35 mouse cellular contexts compared by ENCODE assay signal in genomic region chr4:128265341-128265740, GRCm38 (mm10). TPM values are rescaled to one million over a fixed set of nuclear protein-coding genes. Genes with fewer than 3 reads are reported as not detected.
A peak's percentile ranks its signal among the peaks of the same experiment; 100 is the strongest.
DNase-seq lines count a peak whose midpoint lies in the region; ATAC-seq and TF ChIP-seq lines count a peak whose summit lies in the region.
"Had no signal": no experiment of that assay in that cellular context is flagged by ENCODE, and none has a peak within 500 bp of the region (broad histone marks: within the 10 kb centered on the region; RNA-seq: fewer than 3 reads in every experiment).

No protein-coding gene starts in this region.

- H3K36me3 ChIP-seq in lung, embryonic 14.5 days (ENCODE audit: insufficient read depth) = no peaks in the 10 kb centered on the region
- H3K36me3 ChIP-seq in megakaryocyte, embryonic 14.5 days (replicated peaks; ENCODE audit: low read length) = no peaks in the 10 kb centered on the region
- no peaks in the 10 kb centered on the region for H3K36me3 ChIP-seq in hindbrain, embryonic 14.5 days (replicated peaks; ENCODE audit: control insufficient read depth, insufficient read depth)
- H3K36me3 ChIP-seq: embryonic facial prominence, embryonic 10.5 days; embryonic facial prominence, embryonic 13.5 days; forebrain, embryonic 12.5 days; forebrain, embryonic 15.5 days; G1E; heart, embryonic 10.5 days; heart, embryonic 13.5 days; hindbrain, embryonic 12.5 days had no signal

- peaks cover 4% of the 10 kb centered on the region for H3K4me1 ChIP-seq in lung, embryonic 14.5 days (ENCODE audit: insufficient read depth)
- no peaks in the 10 kb centered on the region; the same call in 1 of the 2 replicates for H3K4me1 ChIP-seq in megakaryocyte, embryonic 14.5 days
- H3K4me1 ChIP-seq in hindbrain, embryonic 14.5 days (replicated peaks; ENCODE audit: control insufficient read depth, insufficient read depth, low read length) = no peaks in the 10 kb centered on the region; the same call in 1 of the 2 replicates
- H3K4me1 ChIP-seq: embryonic facial prominence, embryonic 10.5 days; forebrain, embryonic 12.5 days; forebrain, embryonic 15.5 days; heart, embryonic 10.5 days; heart, embryonic 13.5 days; hindbrain, embryonic 12.5 days had no signal

- H3K9me3 ChIP-seq in lung, embryonic 14.5 days (ENCODE audit: low read depth, low read length) = no peaks in the 10 kb centered on the region
- peaks cover 75% of the 10 kb centered on the region for H3K9me3 ChIP-seq in megakaryocyte, embryonic 14.5 days
- H3K9me3 ChIP-seq in hindbrain, embryonic 14.5 days (ENCODE audit: control insufficient read depth, low read length) = no peaks in the 10 kb centered on the region
- H3K9me3 ChIP-seq: embryonic facial prominence, embryonic 10.5 days; embryonic facial prominence, embryonic 13.5 days; forebrain, embryonic 12.5 days; forebrain, embryonic 15.5 days; hindbrain, embryonic 12.5 days had no signal

- TF ChIP-seq CTCF in lung, embryonic 14.5 days (IDR thresholded peaks at IDR 0.05; ENCODE audit: low read depth) = no peak

- H3K9ac ChIP-seq in lung, embryonic 14.5 days = no peak overlapping the region
- H3K9ac ChIP-seq in hindbrain, embryonic 14.5 days = no peak overlapping the region
- H3K9ac ChIP-seq: embryonic facial prominence, embryonic 13.5 days; forebrain, embryonic 12.5 days; forebrain, embryonic 15.5 days; heart, embryonic 13.5 days; hindbrain, embryonic 12.5 days had no signal

- 49% methylated on average over 3 of the region's 3 CpGs for WGBS in lung, embryonic 14.5 days
- 75% methylated on average over 3 of the region's 3 CpGs for WGBS in hindbrain, embryonic 14.5 days

- peak; percentile 27 to 35 for DNase-seq in cerebellum, postnatal 14 days
- DNase-seq in cerebellum, adult 9-10 months = no peak
- peak; percentile 44 for DNase-seq in lung, embryonic 14.5 days
- no peak for DNase-seq in lung, postnatal 25 days (ENCODE audit: low spot score)
- peak; percentile 5 for DNase-seq in lung, postnatal 36 days
- DNase-seq in hindbrain, embryonic 14.5 days (ENCODE audit: low spot score) = no peak
- DNase-seq: adrenal gland, postnatal 10 days; adrenal gland, postnatal 36 days; B cell, adult 2 months; cerebellum, adult 11 months; cerebellum, adult 2 months; cerebellum, postnatal 36 days; embryo, embryonic 11 days; gastrocnemius, postnatal 25 days had no signal

- no peak overlapping the region for H3K27ac ChIP-seq in lung, embryonic 14.5 days (ENCODE audit: low read depth)
- H3K27ac ChIP-seq in hindbrain, embryonic 14.5 days = no peak overlapping the region
- H3K27ac ChIP-seq: embryonic facial prominence, embryonic 10.5 days; embryonic facial prominence, embryonic 13.5 days; forebrain, embryonic 12.5 days; forebrain, embryonic 15.5 days; heart, embryonic 10.5 days; heart, embryonic 13.5 days; hindbrain, embryonic 12.5 days had no signal

- H3K27me3 ChIP-seq in lung, embryonic 14.5 days (ENCODE audit: insufficient read depth, low read length) = no peaks in the 10 kb centered on the region
- no peaks in the 10 kb centered on the region for H3K27me3 ChIP-seq in megakaryocyte, embryonic 14.5 days (replicated peaks)
- no peaks in the 10 kb centered on the region for H3K27me3 ChIP-seq in hindbrain, embryonic 14.5 days (ENCODE audit: control insufficient read depth, insufficient read depth, low read length)
- H3K27me3 ChIP-seq: CH12.LX; embryonic facial prominence, embryonic 13.5 days; forebrain, embryonic 12.5 days; forebrain, embryonic 15.5 days; heart, embryonic 13.5 days; hindbrain, embryonic 12.5 days; Patski had no signal

- no peak for ATAC-seq in lung, embryonic 14.5 days (ENCODE audit: insufficient read depth)
- ATAC-seq in megakaryocyte, adult 5-6 weeks (ENCODE audit: poor library complexity, severe bottlenecking) = no peak
- no peak for ATAC-seq in hindbrain, embryonic 14.5 days (ENCODE audit: low FRiP score)
- ATAC-seq: forebrain, embryonic 15.5 days; hindbrain, embryonic 16.5 days; Patski had no signal

- no peak overlapping the region for H3K4me2 ChIP-seq in lung, embryonic 14.5 days
- H3K4me2 ChIP-seq in hindbrain, embryonic 14.5 days (replicated peaks) = no peak overlapping the region
- H3K4me2 ChIP-seq: embryonic facial prominence, embryonic 13.5 days; forebrain, embryonic 12.5 days; forebrain, embryonic 15.5 days; heart, embryonic 13.5 days; hindbrain, embryonic 12.5 days had no signal

- H3K4me3 ChIP-seq in lung, embryonic 14.5 days (ENCODE audit: low read depth, low read length) = no peak overlapping the region
- peak overlapping the region; percentile 55 for H3K4me3 ChIP-seq in megakaryocyte, embryonic 14.5 days (replicated peaks)
- H3K4me3 ChIP-seq in hindbrain, embryonic 14.5 days (replicated peaks; ENCODE audit: low read length) = no peak overlapping the region
- H3K4me3 ChIP-seq: embryonic facial prominence, embryonic 10.5 days; embryonic facial prominence, embryonic 13.5 days; erythroblast, embryonic 14.5 days; forebrain, embryonic 12.5 days; forebrain, embryonic 15.5 days; heart, embryonic 10.5 days; heart, embryonic 13.5 days; hindbrain, embryonic 12.5 days had no signal

RNA-seq across cellular contexts. Expression of gene Hmgb4, which starts 4.6 kb away (rescaled TPM):
- polyA plus RNA-seq in lung, embryonic 14.5 days (2014; fragmentation: Nextera tagmentation; extraction: Ambion mirVana) = not detected in 2 replicates
- polyA plus RNA-seq in megakaryocyte, embryonic 14.5 days (2012; ENCODE audit: insufficient read depth, low replicate concordance) = not detected in 2 replicates
- not detected in 2 replicates for total RNA-seq in megakaryocyte, adult 5-6 weeks (2015)
- not detected in 2 replicates for total RNA-seq in megakaryocyte, adult 5-6 weeks (2017)
- polyA plus RNA-seq in hindbrain, embryonic 14.5 days (2014; fragmentation: Nextera tagmentation; extraction: Ambion mirVana) = not detected in 2 replicates
- total RNA-seq: adrenal gland, adult 18-20 months; adrenal gland, postnatal 10 days; adrenal gland, postnatal 36 days; CH12.LX; gastrocnemius, adult 8-10 months; gastrocnemius, postnatal 25 days; heart, adult 18-20 months; heart, postnatal 25 days; hematopoietic stem cell, adult 5-6 weeks had no signal
- polyA plus RNA-seq: cerebellum, adult 2 months; cortical plate, adult 2 months; embryonic facial prominence, embryonic 10.5 days; embryonic facial prominence, embryonic 13.5 days; erythroblast, embryonic 14.5 days; forebrain, embryonic 12.5 days; forebrain, embryonic 15.5 days; G1E; heart, embryonic 10.5 days; heart, embryonic 13.5 days; heart, embryonic 16.5 days; hindbrain, embryonic 12.5 days; hindbrain, embryonic 16.5 days; Patski had no signal

Comparison
In these comparisons a context has a peak if more than half of its experiments do, and no peak if none do; other contexts are left out.
1. DNase-seq: peak in cerebellum, postnatal 14 days (2 of 2), lung, embryonic 14.5 days (single experiment) and lung, postnatal 36 days (single experiment); none in cerebellum, adult 9-10 months (single experiment), lung, postnatal 25 days (single experiment) and hindbrain, embryonic 14.5 days (single experiment).